Mouse (Mus musculus) heart, adult 18-20 months (tissue): ENCODE measurements around the gene Trim26. TPM values are rescaled to one million over a fixed set of nuclear protein-coding genes. Genes with fewer than 3 reads are reported as not detected.

Experiments
- DNase-seq, 2 experiments: peaks; one replicate each; pipeline ENCODE4 v3.0.0; 2021 to 2022; ENCODE audit warnings: mixed read lengths in 1 of 2
- total RNA-seq, 2 experiments: library from RNA; stranded (reverse); gene quantifications; 2 replicates each; pipeline ENCODE4 v1.2.3; 2021

The Trim26 gene
- total RNA-seq, 2 experiments from 2014 or later = 17.8 to 18.5 TPM

GRCm38 (mm10) chr17:36900001-36900400 lies 63.1 kb downstream of the Trim26 start:
- no peak for DNase-seq

GRCm38 (mm10) chr17:36900691-36901090 lies 63.8 kb downstream of the Trim26 start:
- DNase-seq = no peak

- DNase-seq = no peak
Measured at GRCm38 (mm10) chr17:36903651-36904050, 66.7 kb downstream of the Trim26 start.

- no peak for DNase-seq
Measured at GRCm38 (mm10) chr17:36908235-36908634, 71.3 kb downstream of the Trim26 start.

Other genes starting within 250 kb of the Trim26 start
- gene H2-M9, start 194.5 kb upstream of the Trim26 start, total RNA-seq = not detected
- gene H2-M1, start 164.9 kb upstream of the Trim26 start, total RNA-seq = not detected
- gene H2-M10.5, start 64.2 kb upstream of the Trim26 start, total RNA-seq = not detected
- not detected for gene H2-M10.6, start 25.0 kb upstream of the Trim26 start, total RNA-seq
- gene Trim15, start 30.1 kb downstream of the Trim26 start, total RNA-seq = not detected
- gene Trim10, start 32.4 kb downstream of the Trim26 start, total RNA-seq = under 1 TPM; 0.33 to 0.35 TPM
- not detected for gene Trim40, start 53.0 kb downstream of the Trim26 start, total RNA-seq
- gene Trim31, start 61.0 kb downstream of the Trim26 start, total RNA-seq = not detected
- under 1 TPM; 0.72 to 0.87 TPM for gene Rnf39, start 105.8 kb downstream of the Trim26 start, total RNA-seq
- 100 to 1,000 TPM in 1 of 2 experiments, 10 to 100 TPM in 1; 95.7 to 113 TPM for gene Ppp1r11, start 114.6 kb downstream of the Trim26 start, total RNA-seq
- 10 to 100 TPM; 29.1 to 31.1 TPM for gene Znrd1, start 121.4 kb downstream of the Trim26 start, total RNA-seq
- gene Znrd1as, start 121.5 kb downstream of the Trim26 start, total RNA-seq = 10 to 100 TPM; 15.1 to 16.2 TPM
- 1 to 10 TPM in 1 of 2 experiments, under 1 TPM in 1; 0.90 to 1.0 TPM for gene 2410137M14Rik, start 144.1 kb downstream of the Trim26 start, total RNA-seq
- not detected for gene H2-M5, start 152.4 kb downstream of the Trim26 start, total RNA-seq
- gene Zfp57, start 164.0 kb downstream of the Trim26 start, total RNA-seq = 1 to 10 TPM; 1.7 to 2.0 TPM
- gene Mog, start 186.3 kb downstream of the Trim26 start, total RNA-seq = not detected
- gene Gabbr1, start 208.8 kb downstream of the Trim26 start, total RNA-seq = 1 to 10 TPM; 6.0 to 8.2 TPM